Mouse (Mus musculus) monocyte, adult 5-6 weeks (primary cell): Measurements from ENCODE around the gene Atxn1. TPM values are rescaled to one million over a fixed set of nuclear protein-coding genes. Genes with fewer than 3 reads are reported as not detected.

Source experiments
- ATAC-seq: fragments of 153-309, 156-312 bp; replicated peaks from 2 replicates; pipeline ENCODE4 v1.8.0; 2017; ENCODE audit warnings: mild to moderate bottlenecking; ENCODE audit not compliant: low TSS enrichment, insufficient number of reproducible peaks, severe bottlenecking, poor library complexity, low FRiP score
- total RNA-seq: library from RNA; stranded (forward); fragments of 200-1000, 200-491, 200-594 nt; gene quantifications from 3 replicates; pipeline ENCODE4 v1.2.3, GENCODE M21; 2017

Atxn1 gene
- total RNA-seq, 1 experiment from 2014 or later: 18.5 TPM

DNA sequence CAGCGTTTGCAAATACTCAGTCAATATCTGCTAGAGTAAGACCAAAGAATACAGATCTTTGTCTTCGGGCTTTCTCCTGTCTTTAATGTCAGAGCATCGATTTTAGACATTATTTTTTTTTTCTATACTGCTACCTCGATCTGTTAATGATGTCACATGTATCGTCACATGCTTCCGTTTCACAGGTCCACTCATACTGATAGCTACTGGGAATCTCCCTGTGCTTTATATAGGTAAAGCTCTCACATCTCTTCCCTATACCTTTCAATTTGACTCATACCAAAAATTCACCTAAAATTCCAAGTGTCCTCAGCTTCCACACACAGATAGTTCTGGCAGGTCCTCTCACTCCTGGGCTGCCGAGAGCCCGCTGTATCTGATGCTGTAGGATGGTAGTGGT lies 277.2 kb downstream of the Atxn1 start:
- ATAC-seq: no peak

DNA sequence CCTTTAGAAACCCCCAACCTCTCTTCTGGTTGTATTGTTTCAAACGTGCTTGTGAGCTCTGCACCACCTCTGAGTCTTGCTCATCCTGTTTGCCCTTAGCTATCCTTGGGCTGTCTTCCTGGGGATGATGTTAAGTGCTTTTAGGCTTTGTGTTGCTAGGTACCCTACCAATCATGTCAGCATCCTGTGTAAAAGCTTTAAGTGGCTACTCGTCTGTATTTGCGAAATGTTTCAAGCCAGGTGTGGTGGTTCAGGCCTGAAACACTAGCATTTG lies 278.6 kb downstream of the Atxn1 start:
- no peak for ATAC-seq

DNA sequence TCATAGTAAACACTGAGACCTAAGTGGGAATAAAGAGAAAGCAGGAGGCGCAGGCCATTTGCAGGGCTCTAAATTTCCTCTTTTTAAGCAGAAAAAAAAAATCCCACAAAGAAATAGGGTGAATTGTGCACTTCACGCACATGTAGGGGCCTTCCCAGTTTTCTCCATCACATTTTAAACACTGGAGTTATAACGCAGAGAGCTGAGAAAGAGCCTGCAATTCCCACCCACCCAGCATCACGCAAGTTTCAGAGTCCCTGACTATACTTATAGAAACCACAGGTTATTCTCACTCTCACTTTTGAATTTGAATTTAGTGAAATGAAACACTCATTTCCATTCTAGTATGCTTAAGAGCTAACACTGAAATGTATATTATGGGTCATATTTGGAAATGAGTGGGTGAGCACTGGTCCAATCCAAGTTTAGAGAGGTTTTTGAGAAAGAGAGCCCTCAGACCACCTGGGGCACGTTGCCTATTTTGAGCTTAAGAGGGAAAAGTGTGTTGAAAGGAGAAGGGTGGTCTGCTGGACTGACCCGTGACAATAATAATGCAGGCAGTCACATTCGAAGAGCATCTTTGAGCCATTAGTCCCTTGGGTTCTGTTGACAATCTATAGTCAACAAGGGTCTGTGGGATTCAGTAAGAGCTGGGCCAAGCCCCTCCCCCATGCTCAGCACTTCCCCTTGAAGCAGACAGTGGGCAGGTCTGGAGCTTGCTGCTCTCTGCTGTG lies 279.1 kb downstream of the Atxn1 start:
- no peak for ATAC-seq

DNA sequence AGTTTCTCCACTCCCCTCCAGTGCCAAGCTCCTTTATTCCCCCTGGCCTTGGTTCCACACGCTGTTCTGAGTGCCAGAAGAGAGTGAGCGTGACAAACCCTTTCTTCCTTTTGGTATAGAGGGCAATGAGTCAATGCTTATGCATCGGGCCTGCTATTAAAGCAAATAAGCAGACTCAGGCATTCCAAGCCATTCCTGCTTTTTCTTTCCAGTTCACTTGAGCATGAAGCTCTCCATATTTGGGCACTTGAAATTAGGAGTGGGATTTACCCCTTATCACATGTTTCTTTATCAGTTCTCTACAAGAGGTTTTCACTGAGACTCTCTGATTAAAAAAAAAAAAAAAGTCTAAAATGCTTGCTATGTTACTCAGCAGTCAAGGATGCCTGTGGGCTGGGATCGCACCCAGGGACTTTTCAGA lies 279.9 kb downstream of the Atxn1 start:
- no peak for ATAC-seq

DNA sequence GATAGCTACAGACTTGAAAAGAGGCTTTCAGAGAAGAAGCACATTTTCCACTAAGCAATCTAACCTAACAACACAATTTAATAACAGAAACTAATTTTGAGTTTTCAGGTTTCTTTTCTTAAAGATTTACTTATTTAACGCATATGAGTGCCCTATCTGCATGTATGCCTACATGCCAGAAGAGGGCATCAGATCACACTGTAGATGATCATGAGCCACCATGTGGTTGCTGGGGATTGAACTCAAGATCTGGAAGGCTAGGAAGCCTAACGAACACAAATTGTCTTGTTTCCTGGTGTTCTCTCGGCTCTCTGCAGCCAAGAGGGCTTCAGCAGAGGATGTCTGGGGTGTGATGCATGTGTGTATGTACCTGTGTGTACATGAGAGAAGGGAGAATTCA lies 280.8 kb downstream of the Atxn1 start:
- no peak for ATAC-seq

DNA sequence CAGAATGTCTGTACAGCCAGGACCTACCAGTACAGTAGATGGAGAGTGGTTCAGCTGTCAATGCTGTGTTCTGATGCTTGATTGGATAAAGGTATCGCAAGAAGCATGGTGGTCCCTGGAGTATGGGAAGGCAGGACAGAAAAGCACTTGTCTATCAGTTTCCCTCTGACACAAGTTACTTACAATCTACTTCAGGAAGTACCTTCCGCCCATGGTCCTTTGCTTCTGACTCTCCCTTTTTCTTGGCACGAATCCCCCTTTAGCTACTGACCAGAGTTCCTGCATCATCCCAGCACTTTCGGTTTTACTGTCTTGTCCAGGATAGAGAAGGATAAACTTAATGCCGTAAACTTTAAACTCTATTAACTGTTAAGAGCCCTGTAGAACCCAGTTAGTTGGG lies 283.6 kb downstream of the Atxn1 start:
- ATAC-seq: no peak

DNA sequence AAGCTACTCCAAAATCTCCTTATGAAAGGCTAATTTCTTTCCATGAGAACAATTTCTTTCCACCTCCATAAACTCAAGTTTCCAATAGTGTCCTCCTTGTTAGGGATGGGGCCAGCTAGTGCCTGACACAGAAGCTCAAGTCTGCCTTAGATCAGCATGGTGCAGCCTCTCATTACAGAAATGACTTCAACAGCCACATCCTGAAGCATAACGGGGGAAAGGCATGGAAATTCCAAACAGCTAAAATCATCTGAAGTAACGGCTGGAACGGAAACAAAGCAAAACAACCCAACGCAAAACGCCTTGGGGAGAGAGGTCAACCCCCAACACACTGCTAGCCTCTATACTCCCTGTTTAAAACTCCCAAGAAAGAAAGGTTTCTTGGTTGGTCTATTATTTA lies 284.2 kb downstream of the Atxn1 start:
- ATAC-seq: no peak

DNA sequence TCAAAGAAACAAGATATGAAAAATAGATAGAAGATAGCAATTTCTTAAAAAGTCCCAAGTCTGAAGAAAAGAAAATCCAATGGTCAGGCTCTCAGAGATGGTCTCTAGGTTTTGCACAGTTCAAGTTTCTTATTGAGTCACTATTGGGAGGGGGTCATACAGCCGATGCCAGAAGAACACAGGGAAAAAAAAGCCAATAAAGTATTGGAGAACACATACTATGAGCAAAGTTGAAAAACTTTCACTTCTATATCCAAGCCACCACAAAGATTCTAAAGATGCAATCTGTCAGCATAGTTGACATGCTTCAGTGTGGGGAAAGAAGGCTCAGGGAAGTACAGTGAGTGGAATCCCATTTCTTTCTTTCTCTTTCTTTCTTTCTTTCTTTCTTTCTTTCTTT lies 285.7 kb downstream of the Atxn1 start:
- ATAC-seq: no peak

DNA sequence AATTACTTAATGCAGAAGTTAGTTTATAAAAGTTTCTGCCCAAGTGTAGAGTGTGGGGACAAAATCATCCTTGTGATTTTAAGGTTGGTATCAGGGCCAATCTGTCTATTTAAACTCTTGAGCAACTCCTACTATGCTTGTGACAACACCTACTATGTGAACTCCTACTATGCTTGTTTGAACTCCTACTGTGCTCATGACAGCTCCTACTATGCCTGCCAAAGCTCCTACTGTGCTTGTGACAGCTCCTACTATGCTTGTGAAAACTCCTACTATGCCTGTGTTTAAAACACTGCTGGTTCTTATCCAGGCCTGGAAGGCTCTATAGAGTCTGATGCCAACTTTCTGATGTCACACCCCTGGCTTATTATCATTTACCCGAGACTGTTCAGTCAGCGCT lies 292.2 kb downstream of the Atxn1 start:
- no peak for ATAC-seq

DNA sequence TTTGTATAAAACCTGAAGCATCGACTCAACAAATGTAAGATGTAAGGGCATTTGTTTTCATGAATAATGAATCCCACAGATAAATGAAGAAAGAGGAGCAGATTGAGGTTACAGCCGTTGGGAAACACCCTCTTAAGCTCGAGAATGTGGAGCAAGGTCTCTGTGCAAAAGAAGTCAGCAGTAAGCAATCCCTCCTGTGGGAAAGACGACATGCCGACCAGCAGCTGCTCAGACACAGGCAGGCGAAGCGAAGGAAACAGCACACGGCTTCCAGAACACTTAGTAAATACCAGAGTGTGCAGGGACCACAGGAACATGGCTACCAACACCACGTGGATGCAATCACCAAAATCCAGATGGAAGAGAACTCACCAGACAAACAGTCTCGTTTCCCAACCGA lies 294.8 kb downstream of the Atxn1 start:
- no peak for ATAC-seq

DNA sequence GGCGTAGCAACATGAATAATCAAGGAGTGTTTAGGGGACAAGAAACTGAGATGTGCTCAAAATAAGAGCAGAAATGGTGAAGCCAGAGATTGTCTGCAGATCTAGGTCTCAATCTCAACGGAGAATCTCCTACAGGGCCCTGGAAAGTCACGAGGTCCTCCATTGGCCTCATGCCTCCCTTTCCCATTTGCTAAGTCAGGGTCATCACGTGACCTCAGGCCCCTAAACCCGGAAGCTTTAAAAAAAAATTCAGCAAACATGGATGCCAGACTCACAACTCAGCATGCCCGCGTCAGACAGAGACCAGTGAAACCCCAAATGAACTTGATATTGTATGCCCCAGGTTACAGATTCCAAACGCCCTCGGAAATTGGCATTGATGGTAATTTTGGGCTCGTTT lies 302.0 kb downstream of the Atxn1 start:
- ATAC-seq: no peak

DNA sequence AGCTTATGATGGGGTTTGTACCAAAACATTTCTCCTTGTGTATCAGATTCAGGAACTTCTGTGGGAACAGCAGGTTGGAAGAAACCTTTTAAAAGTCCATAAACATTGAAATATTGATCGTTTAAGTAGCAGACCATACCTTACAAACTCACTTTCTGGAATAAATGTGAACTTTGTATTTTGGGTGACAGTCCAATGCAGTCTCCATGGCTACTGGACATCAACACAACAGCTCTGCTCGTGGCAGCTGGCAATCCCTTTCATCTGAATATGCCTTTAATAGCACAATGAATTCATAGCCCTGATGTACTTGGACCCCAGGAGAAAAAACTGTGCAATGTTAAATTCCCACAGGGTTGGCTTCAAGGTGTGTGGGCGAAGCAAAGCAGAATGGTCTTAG lies 302.6 kb downstream of the Atxn1 start:
- no peak for ATAC-seq

DNA sequence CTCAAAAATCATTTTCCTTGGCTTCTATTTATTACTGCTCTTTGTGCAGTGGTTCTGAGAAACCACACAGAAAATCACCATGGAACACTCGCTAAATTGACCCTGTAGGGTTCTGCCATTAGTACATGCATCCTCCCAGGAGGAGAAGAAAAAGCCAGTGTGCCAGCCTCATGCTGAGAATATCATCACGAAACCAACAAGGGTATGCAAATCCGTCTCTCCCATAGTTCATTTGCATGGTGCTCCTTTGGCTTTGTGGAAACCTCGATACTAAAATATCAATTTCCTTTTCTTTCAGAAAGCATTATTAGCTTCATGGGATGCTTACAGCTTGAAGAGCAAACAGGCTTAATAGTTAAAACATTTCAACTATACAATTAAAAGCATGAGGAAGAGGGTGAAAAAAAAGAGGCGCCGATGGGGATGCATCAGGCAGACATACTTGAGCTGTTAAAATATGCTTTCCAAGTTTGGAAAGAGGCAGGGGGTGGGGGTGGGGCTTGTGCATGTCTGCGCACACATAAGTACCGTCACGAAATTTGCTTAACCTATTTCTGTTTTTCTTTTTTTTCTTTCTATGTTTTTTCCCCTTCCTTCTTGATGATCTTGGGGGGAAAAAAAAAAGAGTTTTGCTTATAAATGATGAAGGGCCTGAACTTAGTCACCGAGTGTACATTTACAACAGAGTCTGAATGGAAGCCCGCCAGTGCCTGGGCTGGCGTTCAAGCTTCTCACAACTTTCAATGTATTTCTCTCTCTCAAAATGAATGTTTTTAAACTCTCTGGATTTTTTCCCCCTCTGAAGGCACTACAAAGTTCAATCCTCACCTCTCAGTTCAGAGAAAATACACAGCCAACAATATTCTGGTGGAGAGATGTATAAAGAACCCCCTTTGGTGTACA lies 303.3 kb downstream of the Atxn1 start:
- ATAC-seq: no peak

DNA sequence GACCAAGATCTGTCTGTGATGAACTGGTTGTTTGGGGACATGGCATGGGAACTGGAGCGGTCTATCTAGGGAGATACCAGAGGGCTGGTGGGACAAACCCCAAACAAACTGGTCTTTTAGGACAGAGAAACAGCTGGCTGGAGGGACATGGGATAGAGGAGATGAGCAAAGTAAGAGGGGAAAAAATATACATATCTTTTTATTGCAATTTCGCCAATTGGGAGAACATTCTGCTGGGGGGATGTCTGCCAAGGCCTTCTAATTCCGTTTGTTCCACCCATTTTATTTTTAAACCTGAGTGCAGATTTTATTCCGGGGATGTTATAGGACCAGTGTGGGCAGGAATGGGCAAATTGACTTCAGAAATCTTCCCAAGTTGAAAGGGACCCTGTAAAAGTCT lies 305.0 kb downstream of the Atxn1 start:
- no peak for ATAC-seq

DNA sequence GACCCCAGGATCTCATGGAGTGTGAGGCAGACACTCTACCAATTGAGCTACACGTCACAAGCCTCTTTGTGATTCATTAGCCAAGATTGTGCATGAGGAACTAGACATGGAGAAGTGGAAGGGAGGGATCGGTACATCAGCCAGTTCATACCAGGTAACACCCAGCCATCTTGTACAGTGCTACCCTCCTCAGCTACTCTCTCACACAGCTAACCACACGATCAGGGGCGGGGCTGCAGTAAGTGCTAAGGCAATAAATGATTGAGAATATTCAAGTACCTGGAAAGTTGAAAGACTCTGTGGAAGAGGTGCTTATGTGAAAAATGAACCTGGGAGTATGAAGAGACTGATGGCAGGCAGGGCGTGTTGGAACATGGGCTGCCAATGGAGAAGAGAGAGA lies 306.5 kb downstream of the Atxn1 start:
- ATAC-seq: no peak

DNA sequence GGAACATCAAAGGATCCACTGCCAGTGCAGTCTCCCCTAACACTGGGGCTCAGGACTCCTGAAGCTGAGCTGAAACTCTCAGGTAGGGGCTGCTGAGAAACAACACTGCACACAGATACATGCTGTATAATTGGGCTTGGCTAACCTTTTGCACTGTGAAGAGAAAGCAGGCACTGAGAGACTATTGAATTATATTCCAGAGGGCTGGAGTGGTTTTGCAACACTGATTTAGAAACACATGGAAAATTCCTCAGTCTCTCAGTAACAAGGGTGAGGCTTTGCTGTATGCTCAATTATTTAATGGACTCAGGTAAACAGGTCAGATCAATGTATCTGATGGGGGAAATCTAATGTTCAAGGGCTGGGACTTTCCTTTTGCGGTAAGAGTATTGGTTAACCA lies 307.6 kb downstream of the Atxn1 start:
- ATAC-seq: no peak

DNA sequence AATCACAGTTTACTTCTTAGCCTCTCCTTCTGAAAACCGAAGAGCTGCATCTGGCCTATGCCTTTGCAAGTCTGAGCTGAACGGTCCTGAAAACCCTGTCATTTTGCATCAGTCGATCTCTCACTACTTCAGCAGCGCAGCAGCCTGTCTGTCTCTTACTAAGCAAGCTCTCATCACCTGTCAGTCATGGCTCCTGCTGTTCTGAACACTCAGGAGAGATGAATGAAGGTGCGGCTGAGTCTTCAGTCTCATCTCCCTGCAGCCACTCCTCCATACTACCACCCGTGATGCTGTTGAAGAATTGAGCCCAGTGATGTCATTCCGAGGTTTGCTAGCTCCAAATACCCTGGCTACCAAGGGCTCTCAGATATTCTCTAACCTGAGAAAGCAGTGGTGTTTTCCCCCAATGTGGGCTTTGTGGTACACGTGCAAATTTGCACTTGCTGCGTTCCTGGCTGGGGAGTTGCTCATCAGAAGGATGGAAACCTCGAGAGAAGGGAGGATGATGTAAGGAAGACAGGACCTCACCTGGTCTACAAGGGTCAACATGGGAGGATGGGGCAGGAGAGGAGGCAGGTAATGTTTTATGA lies 313.1 kb downstream of the Atxn1 start:
- ATAC-seq: no peak

DNA sequence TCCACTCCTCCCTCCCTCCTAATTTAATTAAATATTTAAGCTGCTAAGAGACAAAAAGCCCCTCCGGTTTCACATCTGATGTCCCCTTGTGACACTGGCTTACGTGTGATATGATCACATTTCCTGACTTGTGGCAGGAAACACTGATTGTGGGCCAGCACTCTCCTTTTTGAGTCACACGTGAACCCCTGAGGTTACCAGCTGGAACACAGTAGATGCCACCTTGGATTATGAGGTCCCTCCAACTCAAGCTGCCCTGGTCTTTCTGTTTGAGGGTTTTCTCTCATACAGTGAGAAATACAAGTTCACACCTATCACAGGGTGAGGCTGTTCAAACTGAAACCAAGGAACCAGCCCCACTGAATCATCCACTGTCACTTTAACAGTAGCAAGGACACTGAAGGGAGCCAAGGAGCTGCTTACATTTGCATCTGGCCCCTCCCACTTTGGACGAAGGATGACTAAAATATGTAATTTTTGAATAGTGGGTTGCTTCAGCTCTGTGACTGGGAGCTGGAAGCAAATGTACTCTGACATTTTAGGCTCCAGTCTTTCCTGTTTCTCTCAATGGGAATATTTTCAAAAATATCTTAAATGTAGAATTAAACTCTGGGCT lies 315.5 kb downstream of the Atxn1 start:
- no peak for ATAC-seq

DNA sequence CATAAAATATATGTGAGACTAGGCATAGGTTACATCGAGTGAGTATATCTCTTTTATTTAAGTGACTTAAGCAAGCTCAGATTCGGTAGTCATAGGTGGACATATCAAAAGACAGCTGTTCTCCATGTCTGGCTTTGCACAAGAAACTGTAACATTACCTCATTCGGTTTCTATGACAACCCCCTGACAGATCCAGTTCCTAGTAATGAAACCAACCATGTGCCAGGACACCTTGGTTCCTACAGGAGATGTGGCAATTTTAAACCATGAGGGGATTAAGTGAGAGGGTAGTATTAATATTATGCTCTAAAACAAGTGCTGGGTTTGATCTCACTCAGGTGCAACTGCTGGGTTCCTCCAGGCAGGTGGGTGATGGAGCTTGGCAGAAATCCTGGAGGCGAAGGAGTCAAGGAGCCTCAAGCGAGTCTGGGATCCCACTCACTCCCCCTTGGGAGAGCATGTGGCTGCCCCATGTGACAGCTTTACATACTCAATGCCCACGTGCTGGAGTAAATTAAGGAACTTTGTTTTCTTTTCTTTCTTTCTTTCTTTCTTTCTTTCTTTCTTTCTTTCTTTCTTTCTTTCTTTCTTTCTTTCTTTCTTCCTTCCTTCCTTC lies 320.9 kb downstream of the Atxn1 start:
- no peak for ATAC-seq
